Mouse (Mus musculus) left cerebral cortex, adult 8-10 months (tissue): ENCODE data around the gene Dlgap1. TPM values are rescaled to one million over a fixed set of nuclear protein-coding genes. Genes with fewer than 3 reads are reported as not detected.
"Not testable (repeated sequence)": the region's sequence is repeated elsewhere in the genome, so short reads cannot be mapped to it uniquely, and the experiment has no call there.

Experiments used
- DNase-seq, 2 experiments: peaks; one replicate each; pipeline ENCODE4 v3.0.0; 2022; ENCODE audit warnings: low spot score in 2 of 2
- total RNA-seq, 4 experiments: library from RNA; stranded (reverse); gene quantifications; 2 replicates each; pipeline ENCODE4 v1.2.4; 2022

Dlgap1 gene
- total RNA-seq, 4 experiments from 2014 or later = 407 to 471 (median 429) TPM

- no peak for DNase-seq
Measured at GRCm38 (mm10) chr17:70796940-70797772, 828.3 kb downstream of the Dlgap1 start.

GRCm38 (mm10) chr17:70797773-70798045 is 828.8 kb downstream of the Dlgap1 start:
- DNase-seq = no peak

- DNase-seq = peak in 1 of 2 experiments; percentile 33
Measured at GRCm38 (mm10) chr17:70799266-70799665, 830.4 kb downstream of the Dlgap1 start.

GRCm38 (mm10) chr17:70802022-70802421 is 833.1 kb downstream of the Dlgap1 start:
- DNase-seq = no peak

- DNase-seq = no peak
Measured at GRCm38 (mm10) chr17:70805866-70806265, 837.0 kb downstream of the Dlgap1 start.

- no peak for DNase-seq
Measured at GRCm38 (mm10) chr17:70806600-70806999, 837.7 kb downstream of the Dlgap1 start.

GRCm38 (mm10) chr17:70807885-70808284 is 839.0 kb downstream of the Dlgap1 start:
- DNase-seq = no peak

GRCm38 (mm10) chr17:70808837-70809236 is 840.0 kb downstream of the Dlgap1 start:
- no peak for DNase-seq

GRCm38 (mm10) chr17:70809776-70810175 is 840.9 kb downstream of the Dlgap1 start:
- DNase-seq = no peak

GRCm38 (mm10) chr17:70810795-70811194 is 841.9 kb downstream of the Dlgap1 start:
- no peak for DNase-seq

- no peak for DNase-seq
Measured at GRCm38 (mm10) chr17:70815001-70815400, 846.1 kb downstream of the Dlgap1 start.

- DNase-seq = no peak
Measured at GRCm38 (mm10) chr17:70817862-70818451, 849.1 kb downstream of the Dlgap1 start.

- DNase-seq = no peak
Measured at GRCm38 (mm10) chr17:70823083-70823482, 854.2 kb downstream of the Dlgap1 start.

GRCm38 (mm10) chr17:70826227-70826626 is 857.4 kb downstream of the Dlgap1 start:
- DNase-seq = peak; percentile 48 to 76

GRCm38 (mm10) chr17:70827463-70828179 is 858.7 kb downstream of the Dlgap1 start:
- not testable (repeated sequence) for DNase-seq

- DNase-seq = no peak
Measured at GRCm38 (mm10) chr17:70828180-70828528, 859.3 kb downstream of the Dlgap1 start.

GRCm38 (mm10) chr17:70828569-70828968 is 859.7 kb downstream of the Dlgap1 start:
- DNase-seq = no peak

- no peak for DNase-seq
Measured at GRCm38 (mm10) chr17:70829217-70829616, 860.3 kb downstream of the Dlgap1 start.

- DNase-seq = no peak
Measured at GRCm38 (mm10) chr17:70829943-70830715, 861.3 kb downstream of the Dlgap1 start.

GRCm38 (mm10) chr17:70831591-70831990 is 862.7 kb downstream of the Dlgap1 start:
- DNase-seq = no peak

GRCm38 (mm10) chr17:70832544-70832943 is 863.7 kb downstream of the Dlgap1 start:
- no peak for DNase-seq
